Mouse (Mus musculus): ENCODE measurements around the gene Snap23. TPM values are rescaled to one million over a fixed set of nuclear protein-coding genes. Genes with fewer than 3 reads are reported as not detected.
A peak's percentile ranks its signal among the peaks of the same experiment; 100 is the strongest.
"Not testable (repeated sequence)": the region's sequence is repeated elsewhere in the genome, so short reads cannot be mapped to it uniquely, and the experiment has no call there.

Gene Snap23
- 10 to 100 TPM; 20.0 to 22.9 (median 21.3) TPM for total RNA-seq (2022)

DNA sequence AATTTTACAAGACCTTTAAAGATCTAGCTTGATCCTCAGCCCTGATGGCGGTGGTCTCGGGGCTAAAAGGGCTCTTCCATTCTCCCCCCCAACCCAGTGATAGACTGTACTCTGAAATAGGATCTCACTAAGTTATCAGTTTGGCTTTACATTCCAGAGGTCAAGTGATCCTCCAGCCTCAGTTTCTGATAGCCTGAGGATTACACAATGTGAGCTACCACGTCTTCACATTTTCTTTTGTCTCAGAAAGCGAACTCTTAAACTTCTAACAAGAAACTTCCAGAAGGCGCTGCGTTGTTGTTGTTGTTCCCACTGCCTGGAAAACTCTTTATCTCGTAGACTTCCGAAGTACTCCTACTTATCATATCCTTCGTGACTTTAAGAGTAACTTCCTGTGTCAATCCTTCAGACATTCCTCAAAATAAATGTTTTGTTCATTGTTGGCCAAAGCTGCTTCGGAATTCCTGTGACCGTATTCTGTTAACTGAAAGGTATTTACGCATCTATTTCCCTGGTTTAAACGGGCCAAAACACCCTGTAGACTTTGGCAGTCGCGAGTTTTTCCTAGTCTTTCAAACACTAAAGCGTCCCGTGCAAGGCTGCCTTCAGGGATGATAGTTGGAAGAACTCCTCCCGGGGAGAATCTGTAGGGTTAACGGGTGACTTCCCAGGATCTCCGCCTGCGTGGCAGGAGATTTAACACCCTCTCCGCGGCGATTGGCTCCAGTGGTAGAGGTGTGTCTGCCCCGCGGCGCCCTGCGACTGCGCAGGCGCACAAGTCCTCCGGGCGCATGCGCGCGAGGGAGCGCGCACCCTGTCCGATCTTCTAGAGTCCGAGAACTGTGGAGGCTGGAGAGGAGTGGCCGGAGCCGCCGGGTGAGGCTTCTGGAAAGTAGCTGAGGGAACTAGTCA, at the start of gene Snap23:
Gene Snap23, plus strand, starts transcription at position 786 of the 912 bp plus-strand sequence.
- peak; percentile 85 to 92 for DNase-seq (ENCODE audit: low spot score in 2 of 2)

DNA sequence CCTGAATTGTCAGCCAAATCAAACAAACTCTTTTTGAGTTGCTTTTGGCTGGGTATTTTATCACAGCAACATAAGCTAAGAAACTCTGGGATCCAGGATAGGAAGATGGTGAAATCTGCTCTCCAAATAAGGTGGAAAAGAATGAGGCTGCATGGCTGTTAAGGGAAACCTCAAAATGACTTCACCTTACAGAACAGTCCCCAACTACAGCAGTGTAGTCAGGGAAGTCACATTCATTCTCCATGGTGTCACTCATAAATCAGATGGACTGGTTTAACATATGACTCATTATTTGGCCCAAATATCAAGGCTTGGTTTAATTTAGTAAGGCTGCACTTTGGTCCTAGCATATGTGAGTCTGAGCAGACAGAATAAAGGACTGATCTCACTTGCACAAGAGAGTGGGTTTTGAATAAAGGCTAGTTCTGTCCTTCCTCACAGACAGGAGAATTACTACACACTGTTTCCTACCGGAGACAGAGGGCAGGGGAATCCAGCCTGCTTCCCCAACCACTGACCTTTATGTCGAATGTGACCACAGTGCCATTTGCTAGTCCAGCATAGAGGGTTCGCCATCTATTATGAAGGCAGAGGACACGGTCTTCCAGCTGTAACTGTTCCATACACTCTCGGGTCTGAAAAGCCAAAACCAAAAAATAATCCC, 48.8 kb upstream of the Snap23 start:
- DNase-seq (ENCODE audit: low spot score in 2 of 2), result no peak

DNA sequence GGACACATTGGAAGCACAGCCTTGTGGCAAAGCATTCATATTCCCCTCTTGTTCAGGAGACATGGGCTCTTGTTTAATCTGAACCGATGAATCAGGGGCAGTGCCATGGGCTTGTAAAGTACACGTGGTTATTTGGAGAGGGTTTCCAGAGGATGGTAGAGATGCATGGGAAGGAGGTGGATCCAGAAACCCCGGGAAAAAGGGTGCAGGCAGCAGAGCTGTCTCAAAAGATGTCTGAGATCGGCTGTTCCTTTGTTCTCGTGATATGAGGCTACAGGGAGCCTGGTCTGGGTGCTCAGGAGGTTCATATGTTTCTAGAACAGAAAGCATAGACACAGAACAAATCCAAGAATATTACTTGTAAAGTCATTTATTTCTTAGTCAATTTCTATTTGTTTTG, 40.7 kb upstream of the Snap23 start:
- no peak for DNase-seq (ENCODE audit: low spot score in 2 of 2)

DNA sequence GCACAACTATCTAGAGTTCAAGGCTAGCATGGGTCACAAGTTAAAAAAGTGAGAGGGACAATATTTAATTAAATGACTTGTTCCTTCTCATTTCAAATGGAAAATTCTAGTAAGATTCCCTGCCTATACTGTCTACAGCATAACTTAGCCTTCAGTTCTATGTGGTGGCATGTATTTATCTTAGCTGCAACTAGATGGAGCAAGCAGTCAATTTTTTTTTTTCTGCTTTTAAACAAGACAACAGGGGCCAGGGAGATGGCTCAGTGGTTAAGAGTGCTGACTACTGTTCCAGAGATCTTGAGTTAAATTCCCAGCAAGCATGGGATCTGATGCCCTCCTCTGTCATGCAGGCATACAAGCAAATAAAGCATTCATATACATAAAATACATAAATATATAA, 37.9 kb upstream of the Snap23 start:
- DNase-seq (ENCODE audit: low spot score in 2 of 2), result no peak

DNA sequence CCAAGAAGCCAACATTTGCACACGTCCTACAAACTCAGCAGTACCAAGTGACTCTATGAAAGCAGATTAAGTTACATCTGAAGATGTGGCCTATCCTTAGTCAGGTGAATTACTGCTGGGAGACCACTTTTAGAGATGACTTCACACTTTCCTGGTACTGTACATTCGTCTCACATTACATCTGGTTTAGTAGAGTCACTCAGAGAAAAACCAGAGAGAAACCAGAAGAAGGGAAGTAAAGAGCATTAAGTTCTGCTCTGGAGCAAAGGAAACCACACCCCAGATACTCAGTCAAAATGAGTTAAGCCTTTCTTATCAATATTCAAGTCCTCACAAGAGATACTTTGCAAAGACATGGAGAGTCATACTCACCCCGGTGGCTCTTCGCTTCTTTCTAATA, 36.2 kb upstream of the Snap23 start:
- no peak for DNase-seq (ENCODE audit: low spot score in 2 of 2)

DNA sequence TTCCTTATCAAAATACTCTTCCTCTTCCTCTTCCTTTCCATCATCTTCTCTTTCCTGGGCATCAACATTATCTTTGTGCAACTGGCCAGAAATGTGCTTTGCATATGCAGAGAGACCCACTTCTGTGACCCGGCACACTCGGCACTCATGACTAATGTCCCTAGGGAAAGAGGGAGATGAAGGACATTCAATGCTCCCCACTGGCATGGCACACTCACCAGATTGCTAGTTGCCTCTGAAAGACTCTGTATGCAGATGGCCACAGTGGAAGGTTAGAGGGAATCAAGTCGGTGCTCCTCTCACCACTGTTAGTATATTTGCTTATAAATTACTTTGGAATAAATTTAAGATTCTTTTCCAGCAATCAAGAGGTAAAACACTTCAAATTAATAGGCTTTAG, 28.1 kb upstream of the Snap23 start:
- DNase-seq (ENCODE audit: low spot score in 2 of 2), result no peak

DNA sequence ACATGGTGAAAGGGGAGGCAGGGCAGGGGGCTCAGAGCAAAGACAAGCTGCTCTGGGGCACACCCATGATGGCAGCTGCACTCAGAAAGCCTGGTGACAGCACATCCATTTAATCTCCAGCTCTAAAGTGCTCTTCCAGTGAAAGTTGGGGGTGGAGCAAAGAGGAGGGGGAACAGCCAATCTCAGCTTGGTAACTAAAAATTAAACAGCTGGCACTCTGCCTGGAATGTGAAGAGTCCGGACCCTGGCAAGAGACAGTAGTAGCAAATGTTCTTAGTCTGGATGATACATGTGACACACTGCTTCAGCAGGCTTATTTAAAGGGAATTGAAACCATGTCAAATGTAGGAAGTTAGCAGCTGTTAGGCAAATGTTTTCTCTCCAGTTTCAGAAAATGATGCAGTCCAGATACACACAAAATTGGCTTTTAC, 27.7 kb upstream of the Snap23 start:
- DNase-seq (ENCODE audit: low spot score in 2 of 2), result peak in 1 of 2 experiments; percentile 79

DNA sequence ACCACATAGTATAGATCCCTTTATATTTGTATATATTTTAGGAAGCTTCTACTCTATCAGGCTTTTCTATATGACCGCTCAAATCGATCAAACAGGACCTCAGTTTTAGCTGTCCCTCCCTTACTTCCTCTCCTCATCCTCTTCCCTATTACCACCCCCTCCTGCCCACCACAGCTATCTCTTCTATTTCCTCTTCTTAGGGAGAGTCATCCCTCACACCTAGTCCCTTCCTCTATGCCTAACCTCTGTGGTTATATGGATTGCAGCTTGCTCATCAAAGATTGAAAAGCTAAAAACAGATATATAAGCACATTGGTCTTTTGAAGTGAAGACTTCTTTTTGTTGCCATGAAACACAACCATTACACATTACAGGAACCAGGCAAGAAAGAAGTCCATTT, 22.7 kb upstream of the Snap23 start:
- DNase-seq (ENCODE audit: low spot score in 2 of 2), result no peak

DNA sequence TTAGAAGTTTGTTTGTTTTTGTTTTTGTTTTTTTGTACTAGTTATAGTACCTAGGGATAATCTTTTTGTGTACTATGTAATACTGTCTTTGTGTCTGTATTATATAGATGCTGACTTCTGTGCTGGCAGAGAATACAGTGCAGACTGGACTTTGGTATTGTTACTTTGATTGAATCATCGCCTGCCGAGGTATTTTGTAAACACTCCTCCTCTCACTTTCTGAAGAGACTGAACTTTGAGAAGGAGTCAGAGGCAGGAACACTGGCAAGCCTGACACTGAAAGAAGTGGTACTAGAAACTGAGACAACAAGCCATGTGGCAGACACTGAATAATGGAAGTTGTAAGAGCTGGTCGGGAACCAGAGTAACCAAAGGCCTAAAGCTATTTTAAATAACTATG, 10.6 kb upstream of the Snap23 start:
- DNase-seq (ENCODE audit: low spot score in 2 of 2), result no peak

DNA sequence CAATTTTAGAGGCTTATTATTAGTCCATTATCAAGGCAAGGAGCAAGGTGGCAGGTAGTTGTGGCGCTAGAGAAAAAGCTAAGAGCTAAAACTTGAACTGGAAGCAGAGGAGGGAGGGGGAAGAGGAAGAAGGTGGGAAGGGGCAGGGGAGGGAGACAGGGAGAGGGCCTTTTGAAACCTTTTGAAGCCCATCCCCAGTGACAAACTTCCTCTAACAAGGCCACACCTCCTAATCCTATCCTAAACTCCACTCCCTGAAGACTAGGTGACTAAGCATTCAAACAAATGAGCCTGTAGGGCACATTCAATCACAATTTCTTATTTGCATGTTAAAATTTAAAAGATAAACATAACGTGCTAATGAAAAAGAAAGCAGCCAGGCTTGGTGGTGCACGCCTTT, 8.7 kb upstream of the Snap23 start:
- DNase-seq (ENCODE audit: low spot score in 2 of 2), result no peak

DNA sequence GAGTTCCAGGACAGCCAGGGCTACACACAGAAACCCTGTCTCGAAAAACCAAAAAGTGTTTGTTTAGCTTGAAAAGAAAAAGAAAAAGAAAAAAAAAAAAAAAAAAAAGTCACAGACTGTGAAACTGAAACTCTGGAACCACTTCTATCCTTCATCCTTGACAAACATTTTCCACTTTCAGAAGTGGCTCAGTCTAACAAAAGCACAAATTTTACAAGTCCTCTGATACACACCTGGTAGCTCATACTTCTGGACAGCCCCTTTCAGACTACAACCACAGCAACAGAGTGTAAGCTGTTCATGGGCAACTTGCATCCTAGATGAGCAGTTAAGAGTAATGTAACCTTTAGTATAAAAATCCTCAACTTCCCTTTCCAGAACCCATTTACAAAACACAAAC, 5.9 kb upstream of the Snap23 start:
- DNase-seq (ENCODE audit: low spot score in 2 of 2), result no peak

DNA sequence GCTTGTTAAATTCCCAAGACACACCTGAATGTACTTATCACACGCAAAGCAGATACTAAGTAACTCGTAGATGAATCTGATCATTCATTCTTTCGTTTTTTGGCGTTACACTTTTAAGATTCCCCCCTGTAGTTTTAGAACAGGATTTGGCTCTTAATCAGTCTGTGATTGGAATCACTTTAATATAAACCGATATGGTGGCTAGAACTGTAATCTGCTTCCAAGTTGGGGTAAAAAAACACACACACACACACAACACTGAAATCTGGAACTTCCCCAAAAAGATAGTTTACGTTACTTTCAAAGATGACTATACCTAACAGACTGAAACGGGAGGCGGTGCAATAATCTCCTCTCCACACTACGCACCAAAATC, 4.6 kb upstream of the Snap23 start:
- DNase-seq (ENCODE audit: low spot score in 2 of 2), result no peak

DNA sequence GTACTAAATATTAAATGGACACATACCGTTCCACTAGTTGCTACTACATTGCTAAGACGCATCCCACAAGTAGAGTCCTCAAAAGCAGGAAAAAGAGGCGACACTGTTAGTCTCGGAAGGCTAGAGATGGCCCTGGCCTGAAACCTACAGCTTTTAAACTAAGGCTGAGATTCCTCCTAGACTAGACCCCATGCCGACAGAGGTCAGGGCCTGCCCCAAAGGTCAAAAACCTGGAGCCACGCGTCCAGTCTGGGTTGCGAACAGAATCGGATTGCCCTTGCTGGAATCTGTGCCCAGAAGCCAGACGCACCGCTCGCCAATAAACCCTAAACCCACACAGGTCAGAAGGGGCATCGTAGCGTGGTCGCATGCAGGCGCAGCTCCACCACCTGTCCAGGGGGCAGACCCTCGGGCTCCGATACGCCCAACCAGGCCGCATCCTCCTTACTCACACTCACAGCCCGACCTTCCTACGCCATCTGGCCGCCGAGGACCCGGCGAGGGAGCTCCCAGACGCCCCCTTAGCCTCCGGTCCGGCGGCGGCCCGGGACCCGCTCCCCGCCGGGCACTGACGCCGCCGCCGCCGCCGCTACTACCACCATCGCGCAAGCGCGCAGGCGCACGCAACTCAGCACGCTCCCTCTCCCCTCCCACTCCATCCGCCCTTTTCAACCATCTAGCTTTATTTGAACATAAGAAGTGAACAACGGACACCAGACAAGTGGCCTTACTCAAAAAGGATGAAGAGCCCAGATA, 4.1 kb upstream of the Snap23 start, which contains the start of gene Zfp106:
Gene Zfp106, minus strand, starts transcription at position 609 of the 756 bp plus-strand sequence.
- peak; percentile 63 to 83 for DNase-seq (ENCODE audit: low spot score in 2 of 2)

DNA sequence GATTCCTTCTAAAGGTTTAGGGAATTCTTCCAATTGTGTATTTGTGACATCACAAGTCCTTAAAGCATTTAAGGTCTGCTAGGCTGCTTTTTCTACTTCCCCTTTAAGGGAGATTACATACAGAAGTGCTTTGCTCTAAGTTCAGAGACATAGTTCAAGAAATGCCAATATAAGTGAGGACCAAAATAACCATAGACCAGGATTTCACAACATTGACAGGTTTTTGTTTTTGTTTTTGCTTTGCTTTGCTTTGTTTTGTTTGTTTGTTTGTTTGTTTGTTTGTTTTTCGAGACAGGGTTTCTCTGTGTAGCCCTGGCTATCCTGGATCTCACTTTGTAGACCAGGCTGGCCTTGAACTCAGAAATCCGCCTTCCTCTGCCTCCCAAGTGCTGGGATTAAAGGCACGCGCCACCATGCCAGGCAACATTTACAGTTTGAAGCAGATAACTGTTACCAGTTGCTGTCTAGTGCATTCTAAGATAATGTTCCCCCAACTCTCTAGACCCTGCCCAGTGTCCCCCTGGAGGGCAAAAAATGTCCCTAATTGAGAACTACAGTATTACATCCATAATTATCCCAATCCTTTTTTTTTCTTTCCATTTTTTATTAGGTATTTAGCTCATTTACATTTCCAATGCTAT, 2.8 kb upstream of the Snap23 start:
- DNase-seq (ENCODE audit: low spot score in 2 of 2), result not testable (repeated sequence)

DNA sequence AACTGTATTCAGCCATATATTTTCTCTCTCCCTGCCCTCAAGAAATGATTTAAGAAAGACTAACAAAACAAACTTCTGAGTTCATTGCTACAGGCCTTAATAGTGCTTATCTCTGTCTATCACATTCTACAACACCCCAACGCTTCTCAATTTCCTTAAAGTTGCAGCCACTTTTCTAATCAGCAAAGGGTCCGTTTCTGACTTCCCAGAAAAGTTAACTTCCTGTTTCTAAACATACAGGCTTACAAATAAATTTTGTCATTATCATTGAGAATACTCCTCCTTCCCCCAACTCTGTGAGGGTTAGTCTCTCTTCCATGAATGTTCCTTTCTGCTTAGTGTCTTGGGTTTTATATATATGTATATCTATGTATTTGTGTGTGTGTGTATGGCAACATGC, 2.1 kb upstream of the Snap23 start:
- DNase-seq (ENCODE audit: low spot score in 2 of 2), result no peak

DNA sequence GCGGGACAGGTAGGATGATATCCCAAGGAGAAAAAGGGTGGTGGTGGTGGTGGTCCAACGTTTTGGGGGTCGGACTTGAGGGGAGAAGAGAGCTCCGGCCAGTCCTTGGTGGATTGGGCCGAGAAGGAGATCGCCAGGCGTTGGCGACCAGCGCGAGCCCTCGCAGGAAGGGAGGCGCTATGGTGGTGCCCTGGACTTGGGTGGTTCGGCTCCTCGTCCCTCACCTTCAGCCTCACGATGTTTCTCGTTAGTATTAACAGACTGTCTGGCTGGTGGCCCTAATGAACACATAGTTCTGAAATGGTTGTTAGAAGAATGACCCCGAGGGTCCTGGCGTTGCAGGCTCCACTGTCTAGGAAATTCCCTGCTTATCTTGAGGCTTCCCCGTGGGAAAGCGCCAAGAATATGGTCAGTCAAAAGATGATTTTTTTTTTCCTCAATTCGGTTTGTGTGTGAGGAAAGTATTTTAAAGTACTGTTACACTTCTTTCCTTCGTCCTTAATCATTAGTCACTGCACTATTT, 388 bp downstream of the Snap23 start:
- no peak for DNase-seq (ENCODE audit: low spot score in 2 of 2)

DNA sequence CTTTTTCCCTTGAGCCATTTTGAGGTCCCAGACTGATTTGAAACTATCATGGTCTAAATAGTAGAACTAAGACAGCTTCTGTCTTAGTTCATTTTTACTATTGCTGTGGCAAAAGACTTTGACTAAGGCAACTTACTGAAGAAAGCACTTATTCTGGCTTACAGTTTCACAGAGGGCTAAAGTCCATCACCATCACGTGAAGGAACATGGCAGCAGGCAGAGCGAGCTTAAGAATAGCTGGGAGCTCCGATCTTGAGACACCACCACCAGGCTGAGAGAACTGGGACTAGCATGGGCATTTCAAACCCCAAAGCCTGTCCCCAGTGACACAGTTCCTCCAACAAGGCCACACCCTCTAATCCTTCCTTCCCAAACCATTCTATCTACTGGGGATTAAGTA, 3.6 kb downstream of the Snap23 start:
- DNase-seq (ENCODE audit: low spot score in 2 of 2), result no peak

DNA sequence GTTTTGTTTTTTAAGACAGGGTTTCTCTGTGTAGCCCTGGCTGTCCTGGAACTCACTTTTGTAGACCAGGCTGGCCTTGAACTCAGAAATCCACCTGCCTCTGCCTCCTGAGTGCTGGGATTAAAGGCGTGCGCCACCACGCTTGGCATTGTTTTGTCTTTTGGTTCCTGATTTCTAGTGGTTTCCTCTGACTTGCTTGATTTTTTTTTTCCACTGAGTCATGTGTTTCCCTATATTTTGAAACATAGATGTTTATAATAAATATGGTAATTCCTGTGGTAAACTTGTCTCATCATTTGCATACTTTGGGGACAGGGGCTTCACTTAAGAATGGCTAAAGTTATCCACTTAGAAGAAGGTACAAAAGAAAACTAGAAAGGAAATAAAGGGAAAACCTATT, 4.7 kb downstream of the Snap23 start:
- DNase-seq (ENCODE audit: low spot score in 2 of 2), result not testable (repeated sequence)

DNA sequence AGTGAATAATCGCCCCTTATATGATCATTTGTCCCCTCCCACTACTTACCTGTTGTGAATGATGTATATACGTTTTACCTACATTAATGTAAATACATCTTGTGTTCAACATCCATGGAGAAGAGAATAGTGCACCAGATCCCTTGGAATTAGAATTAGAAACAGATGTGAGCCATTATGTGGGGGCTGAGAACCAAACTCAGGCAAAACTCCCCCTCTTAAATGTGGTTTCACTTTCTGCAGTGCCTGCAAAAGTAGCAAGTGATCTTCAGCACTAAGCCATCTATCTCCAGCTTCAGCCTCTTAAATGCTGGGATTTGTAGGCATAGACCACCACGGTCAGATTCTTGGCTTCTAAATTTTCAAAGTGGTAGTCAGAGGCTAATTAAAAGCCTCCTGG, 7.7 kb downstream of the Snap23 start:
- no peak for DNase-seq (ENCODE audit: low spot score in 2 of 2)

DNA sequence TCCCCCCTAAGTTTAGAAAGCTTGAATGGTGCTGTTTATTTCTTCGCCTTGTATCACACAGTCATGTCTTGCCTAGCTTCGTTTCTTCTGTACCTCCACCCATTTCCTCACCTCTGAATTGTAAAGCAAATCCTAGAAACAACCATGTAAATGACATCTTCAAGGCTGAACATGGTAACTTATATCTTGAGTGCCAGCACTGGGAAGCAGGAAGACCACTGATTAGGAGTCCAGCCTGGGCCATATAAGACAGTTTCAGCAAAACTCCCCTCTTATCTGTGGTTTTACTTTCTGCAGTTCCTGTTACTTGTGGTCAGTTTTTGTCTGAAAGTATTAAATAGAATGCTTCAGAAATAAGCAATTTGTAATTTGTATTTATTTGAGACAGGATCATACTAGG, 8.5 kb downstream of the Snap23 start:
- DNase-seq (ENCODE audit: low spot score in 2 of 2), result no peak

DNA sequence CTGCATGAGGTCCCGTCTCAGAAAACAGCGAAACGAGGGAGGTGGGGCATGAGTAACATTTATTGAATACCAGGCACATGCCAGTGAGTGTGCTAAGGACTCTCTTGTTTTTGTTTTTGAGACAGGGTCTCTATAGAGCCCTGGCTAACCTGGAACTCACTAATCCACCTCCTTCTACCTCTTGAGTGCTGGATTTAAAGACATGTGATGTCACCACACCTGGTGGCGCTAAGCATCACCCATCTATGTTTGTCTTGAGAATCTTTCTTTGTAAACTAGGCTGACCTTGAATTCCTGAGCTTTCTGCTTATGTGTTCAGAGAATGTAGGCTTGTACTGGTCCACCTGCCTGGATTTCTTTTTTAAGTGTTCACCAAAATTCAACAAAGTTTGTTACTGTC, 10.3 kb downstream of the Snap23 start:
- no peak for DNase-seq (ENCODE audit: low spot score in 2 of 2)
